Mouse (Mus musculus): Measurements from ENCODE around the gene 9030612E09Rik. TPM values are rescaled to one million over a fixed set of nuclear protein-coding genes. Genes with fewer than 3 reads are reported as not detected.

Gene 9030612E09Rik
- polyA plus RNA-seq (2016; fragmentation: Nextera tagmentation; extraction: Ambion mirVana): 0.80 and 1.4 TPM in 2 replicates

- peak; percentile 85 for DNase-seq (ENCODE audit: low spot score)
- no peaks in the 10 kb centered on the region for H3K36me3 ChIP-seq (replicated peaks)
- H3K27me3 ChIP-seq (replicated peaks; ENCODE audit: low read depth, poor library complexity, severe bottlenecking): peaks cover 68% of the 10 kb centered on the region
- H3K4me3 ChIP-seq: peak within 1 kb of the TSS; percentile 94
- under 1% methylated on average over 91 of the region's 91 CpGs for WGBS
- H3K27ac ChIP-seq (replicated peaks): peak within 1 kb of the TSS; percentile 93
- no peaks in the 10 kb centered on the region for H3K9me3 ChIP-seq
- H3K4me1 ChIP-seq: peaks cover 49% of the 10 kb centered on the region
Observed at GRCm38 (mm10) chr10:43174326-43175155, at the start of gene 9030612E09Rik, which contains the start of gene Sobp. Gene 9030612E09Rik (plus strand): TSS chr10:43174704. Gene Sobp (minus strand): TSS chr10:43174530.

GRCm38 (mm10) chr10:43128750-43129149 lies 45.8 kb upstream of the 9030612E09Rik start:
- no peaks in the 10 kb centered on the region for H3K27me3 ChIP-seq (replicated peaks; ENCODE audit: low read depth, poor library complexity, severe bottlenecking)
- no peak for DNase-seq (ENCODE audit: low spot score)
- H3K4me3 ChIP-seq: no peak overlapping the region
- WGBS: 61% methylated on average over 3 of the region's 3 CpGs
- H3K9me3 ChIP-seq: no peaks in the 10 kb centered on the region
- no peak overlapping the region for H3K27ac ChIP-seq (replicated peaks)
- peaks cover 7% of the 10 kb centered on the region for H3K36me3 ChIP-seq (replicated peaks)
- H3K4me1 ChIP-seq: peaks cover 51% of the 10 kb centered on the region

- 83% methylated on average over 11 of the region's 11 CpGs for WGBS
- Histone ChIP-seq H3K4me1 (peaks cover 14% of the 10 kb centered on the region), H3K27ac (replicated peaks) (no peak overlapping the region), H3K36me3 (replicated peaks) (peaks cover 15% of the 10 kb centered on the region), H3K27me3 (replicated peaks; ENCODE audit: low read depth, poor library complexity, severe bottlenecking) (no peaks in the 10 kb centered on the region), H3K9me3 (no peaks in the 10 kb centered on the region), H3K4me3 (no peak overlapping the region)
- no peak for DNase-seq (ENCODE audit: low spot score)
Observed at GRCm38 (mm10) chr10:43134027-43134426, 40.5 kb upstream of the 9030612E09Rik start.

GRCm38 (mm10) chr10:43143173-43143572 lies 31.3 kb upstream of the 9030612E09Rik start:
- Histone ChIP-seq H3K4me3 (no peak overlapping the region), H3K4me1 (no peaks in the 10 kb centered on the region), H3K9me3 (no peaks in the 10 kb centered on the region), H3K36me3 (replicated peaks) (peaks cover 15% of the 10 kb centered on the region), H3K27ac (replicated peaks) (no peak overlapping the region), H3K27me3 (replicated peaks; ENCODE audit: low read depth, poor library complexity, severe bottlenecking) (no peaks in the 10 kb centered on the region)
- WGBS: 94% methylated on average over 9 of the region's 9 CpGs
- no peak for DNase-seq (ENCODE audit: low spot score)

- no peak for DNase-seq (ENCODE audit: low spot score)
Observed at GRCm38 (mm10) chr10:43148456-43148855, 26.0 kb upstream of the 9030612E09Rik start.

GRCm38 (mm10) chr10:43152643-43153042 lies 21.9 kb upstream of the 9030612E09Rik start:
- Histone ChIP-seq H3K9me3 (no peaks in the 10 kb centered on the region), H3K4me3 (no peak overlapping the region), H3K27me3 (replicated peaks; ENCODE audit: low read depth, poor library complexity, severe bottlenecking) (no peaks in the 10 kb centered on the region), H3K36me3 (replicated peaks) (peaks cover 25% of the 10 kb centered on the region), H3K4me1 (peaks cover 40% of the 10 kb centered on the region), H3K27ac (replicated peaks) (no peak overlapping the region)
- 80% methylated on average over 8 of the region's 8 CpGs for WGBS
- DNase-seq (ENCODE audit: low spot score): no peak

More at GRCm38 (mm10) chr10:43148456-43148855, 26.0 kb upstream of the 9030612E09Rik start:
- Histone ChIP-seq H3K27ac (replicated peaks) (no peak overlapping the region), H3K4me3 (no peak overlapping the region), H3K9me3 (no peaks in the 10 kb centered on the region), H3K4me1 (peaks cover 10% of the 10 kb centered on the region), H3K27me3 (replicated peaks; ENCODE audit: low read depth, poor library complexity, severe bottlenecking) (no peaks in the 10 kb centered on the region), H3K36me3 (replicated peaks) (peaks cover 23% of the 10 kb centered on the region)
- WGBS: 92% methylated on average over 11 of the region's 11 CpGs

- 15% methylated on average over 12 of the region's 12 CpGs for WGBS
- no peaks in the 10 kb centered on the region for H3K27me3 ChIP-seq (replicated peaks; ENCODE audit: low read depth, poor library complexity, severe bottlenecking)
- peak overlapping the region; percentile 35 for H3K4me3 ChIP-seq
- H3K9me3 ChIP-seq: no peaks in the 10 kb centered on the region
- peak overlapping the region; percentile 86 for H3K27ac ChIP-seq (replicated peaks)
- peaks cover 19% of the 10 kb centered on the region for H3K36me3 ChIP-seq (replicated peaks)
- peak; percentile 89 for DNase-seq (ENCODE audit: low spot score)
- peaks cover 40% of the 10 kb centered on the region for H3K4me1 ChIP-seq
Observed at GRCm38 (mm10) chr10:43155046-43155560, 19.4 kb upstream of the 9030612E09Rik start.

- H3K9me3 ChIP-seq: peaks cover 7% of the 10 kb centered on the region
- H3K36me3 ChIP-seq (replicated peaks): peaks cover 19% of the 10 kb centered on the region
- no peak for DNase-seq (ENCODE audit: low spot score)
- H3K27me3 ChIP-seq (replicated peaks; ENCODE audit: low read depth, poor library complexity, severe bottlenecking): no peaks in the 10 kb centered on the region
- WGBS: 91% methylated on average over 5 of the region's 5 CpGs
- no peak overlapping the region for H3K4me3 ChIP-seq
- H3K4me1 ChIP-seq: peaks cover 26% of the 10 kb centered on the region
- H3K27ac ChIP-seq (replicated peaks): no peak overlapping the region
Observed at GRCm38 (mm10) chr10:43158917-43159316, 15.6 kb upstream of the 9030612E09Rik start.

- 88% methylated on average over 5 of the region's 5 CpGs for WGBS
- DNase-seq (ENCODE audit: low spot score): no peak
- no peaks in the 10 kb centered on the region for H3K27me3 ChIP-seq (replicated peaks; ENCODE audit: low read depth, poor library complexity, severe bottlenecking)
- no peak overlapping the region for H3K4me3 ChIP-seq
- peaks cover 22% of the 10 kb centered on the region for H3K4me1 ChIP-seq
- H3K36me3 ChIP-seq (replicated peaks): peaks cover 19% of the 10 kb centered on the region
- H3K27ac ChIP-seq (replicated peaks): no peak overlapping the region
- peaks cover 7% of the 10 kb centered on the region for H3K9me3 ChIP-seq
Observed at GRCm38 (mm10) chr10:43159333-43159732, 15.2 kb upstream of the 9030612E09Rik start.

GRCm38 (mm10) chr10:43162318-43162717 lies 12.2 kb upstream of the 9030612E09Rik start:
- no peak for DNase-seq (ENCODE audit: low spot score)
- 88% methylated on average over 12 of the region's 12 CpGs for whole genome bisulfite sequencing
- H3K27me3 ChIP-seq (replicated peaks; ENCODE audit: low read depth, poor library complexity, severe bottlenecking): no peaks in the 10 kb centered on the region
- H3K27ac ChIP-seq (replicated peaks): no peak overlapping the region
- H3K4me3 ChIP-seq: no peak overlapping the region
- H3K9me3 ChIP-seq: peaks cover 10% of the 10 kb centered on the region
- H3K36me3 ChIP-seq (replicated peaks): peaks cover 15% of the 10 kb centered on the region
- no peaks in the 10 kb centered on the region for H3K4me1 ChIP-seq

- Histone ChIP-seq H3K36me3 (replicated peaks) (peaks cover 7% of the 10 kb centered on the region), H3K4me1 (peaks cover 6% of the 10 kb centered on the region), H3K27ac (replicated peaks) (no peak overlapping the region), H3K27me3 (replicated peaks; ENCODE audit: low read depth, poor library complexity, severe bottlenecking) (0 out of 2 replicates have a peak, but pooled peaks cover 4% of the 10 kb centered on the region), H3K4me3 (no peak overlapping the region), H3K9me3 (peaks cover 10% of the 10 kb centered on the region)
- 96% methylated on average over 2 of the region's 2 CpGs for WGBS
- no peak for DNase-seq (ENCODE audit: low spot score)
Observed at GRCm38 (mm10) chr10:43164406-43164805, 10.1 kb upstream of the 9030612E09Rik start.

GRCm38 (mm10) chr10:43166146-43166545 lies 8.4 kb upstream of the 9030612E09Rik start:
- Histone ChIP-seq H3K36me3 (replicated peaks) (peaks cover 7% of the 10 kb centered on the region), H3K4me1 (peaks cover 19% of the 10 kb centered on the region), H3K27ac (replicated peaks) (no peak overlapping the region), H3K27me3 (replicated peaks; ENCODE audit: low read depth, poor library complexity, severe bottlenecking) (peaks cover 4% of the 10 kb centered on the region; the same call in 1 of the 2 replicates), H3K4me3 (no peak overlapping the region), H3K9me3 (peaks cover 10% of the 10 kb centered on the region)
- WGBS: 86% methylated on average over 1 of the region's 1 CpGs
- DNase-seq (ENCODE audit: low spot score): no peak

GRCm38 (mm10) chr10:43166817-43167216 lies 7.7 kb upstream of the 9030612E09Rik start:
- Histone ChIP-seq H3K27me3 (replicated peaks; ENCODE audit: low read depth, poor library complexity, severe bottlenecking) (peaks cover 4% of the 10 kb centered on the region; the same call in 1 of the 2 replicates), H3K4me1 (peaks cover 26% of the 10 kb centered on the region), H3K4me3 (no peak overlapping the region), H3K27ac (replicated peaks) (no peak overlapping the region), H3K9me3 (peaks cover 10% of the 10 kb centered on the region), H3K36me3 (replicated peaks) (peaks cover 7% of the 10 kb centered on the region)
- WGBS: 95% methylated on average over 3 of the region's 3 CpGs
- DNase-seq (ENCODE audit: low spot score): no peak
